Mouse (Mus musculus): ENCODE measurements at regions not wholly inside any gene's neighbourhood (a gene's known extent, or its start where the extent isn't known, plus 50 kb on each side); places are given as distances from the start of the nearest gene placed in this dataset.

DNA sequence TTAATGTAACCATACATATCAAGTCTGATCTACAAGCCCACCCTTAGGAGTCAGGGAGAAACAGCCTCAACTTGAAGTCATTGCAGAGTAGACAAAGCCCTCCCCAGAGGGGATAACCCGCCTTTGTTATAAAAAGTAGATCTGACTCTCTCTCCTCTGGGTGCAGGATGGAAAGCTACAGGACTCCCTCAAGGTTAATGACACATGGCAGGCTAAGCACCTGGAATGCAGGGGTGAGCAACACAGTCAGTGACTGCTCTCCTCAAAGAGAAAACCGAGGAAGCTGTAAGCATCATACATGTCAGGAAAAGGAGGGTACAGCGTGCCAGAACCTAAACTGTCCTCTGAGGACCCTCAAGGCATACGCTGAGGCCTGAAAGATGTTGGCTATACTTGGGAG lies 177.1 kb downstream of the Mycn start:
- DNase-seq = no peak

GRCm38 (mm10) chr12:12756301-12756948 lies 185.3 kb downstream of the Mycn start:
- DNase-seq = no peak

- DNase-seq = no peak
Observed at GRCm38 (mm10) chr12:12753849-12754248, 187.9 kb downstream of the Mycn start.

DNA sequence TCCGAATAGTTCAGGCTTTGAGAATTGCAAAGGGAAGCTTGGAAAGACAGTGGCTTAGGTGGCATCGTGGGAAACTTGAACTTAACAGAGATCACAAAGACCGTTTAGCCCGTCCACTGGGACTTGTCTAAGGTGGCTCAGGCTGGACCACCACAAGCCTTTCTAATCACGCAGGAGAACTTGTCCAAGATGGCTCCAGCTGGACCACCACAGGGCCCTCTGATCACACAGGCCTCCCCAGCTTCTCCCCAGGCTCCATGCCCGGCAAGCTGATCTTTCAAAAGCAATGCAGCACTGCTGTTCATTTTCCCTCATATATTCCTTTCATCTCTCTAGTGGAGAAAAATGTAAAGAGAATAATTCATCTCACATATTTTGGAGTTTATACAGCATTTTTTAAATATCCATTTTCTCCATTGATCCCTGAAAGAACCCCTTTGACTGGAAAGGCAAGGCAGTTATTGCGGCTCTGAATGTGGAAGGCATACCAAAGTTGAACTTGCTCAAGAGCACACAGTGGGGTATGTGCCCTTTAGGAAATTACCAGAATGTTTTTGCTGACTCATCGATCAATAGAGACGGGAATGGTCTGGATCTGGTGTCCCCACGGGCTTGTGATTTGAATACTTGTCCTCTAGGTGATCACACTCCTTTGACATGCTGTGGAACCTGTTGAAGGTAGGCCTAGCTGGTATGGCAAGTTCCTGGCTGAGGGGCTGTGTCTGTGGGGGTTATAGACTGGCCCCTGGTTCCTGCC lies 189.9 kb downstream of the Mycn start:
- DNase-seq = no peak

- no peak for DNase-seq
Observed at GRCm38 (mm10) chr12:12749690-12750089, 192.0 kb downstream of the Mycn start.

GRCm38 (mm10) chr12:12746852-12747454 lies 194.8 kb downstream of the Mycn start:
- no peak for DNase-seq

- DNase-seq = no peak
Observed at GRCm38 (mm10) chr12:12744492-12744891, 197.2 kb downstream of the Mycn start.

DNA sequence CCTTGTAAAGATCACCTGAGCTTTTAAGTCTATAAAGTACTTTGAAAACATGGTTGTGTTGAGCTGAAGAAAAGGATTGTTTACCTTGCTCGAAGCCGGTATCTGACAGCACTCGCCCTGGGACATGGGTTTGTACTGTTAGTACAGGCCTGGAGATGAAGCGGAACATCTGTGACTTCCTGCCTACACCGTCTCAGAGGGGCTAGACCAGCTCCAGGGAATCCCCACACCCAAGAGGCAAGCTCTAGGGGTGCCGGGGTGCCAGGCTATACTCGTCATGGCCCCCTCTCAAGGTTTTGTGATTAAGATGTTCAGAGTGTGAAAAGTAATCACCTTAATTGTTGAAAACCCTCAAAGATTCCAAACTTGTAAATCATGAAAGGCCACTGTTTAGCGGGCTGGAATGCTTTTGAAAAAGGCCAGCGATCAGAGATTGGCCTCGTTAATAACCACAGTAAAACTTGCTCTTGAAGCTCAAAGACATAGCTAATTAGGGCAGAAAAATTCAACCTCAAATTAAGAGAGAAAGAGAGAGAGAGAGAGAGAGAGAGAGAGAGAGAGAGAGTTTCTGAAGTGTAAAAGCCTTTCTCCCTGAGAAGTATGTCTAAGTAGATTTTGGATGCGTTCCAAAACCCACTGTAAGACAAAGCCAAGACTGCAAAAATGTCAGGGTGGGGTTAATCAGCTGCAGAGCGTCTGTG lies 202.9 kb downstream of the Mycn start:
- no peak for DNase-seq

GRCm38 (mm10) chr12:12725797-12726196 lies 215.9 kb downstream of the Mycn start:
- DNase-seq = no peak

DNA sequence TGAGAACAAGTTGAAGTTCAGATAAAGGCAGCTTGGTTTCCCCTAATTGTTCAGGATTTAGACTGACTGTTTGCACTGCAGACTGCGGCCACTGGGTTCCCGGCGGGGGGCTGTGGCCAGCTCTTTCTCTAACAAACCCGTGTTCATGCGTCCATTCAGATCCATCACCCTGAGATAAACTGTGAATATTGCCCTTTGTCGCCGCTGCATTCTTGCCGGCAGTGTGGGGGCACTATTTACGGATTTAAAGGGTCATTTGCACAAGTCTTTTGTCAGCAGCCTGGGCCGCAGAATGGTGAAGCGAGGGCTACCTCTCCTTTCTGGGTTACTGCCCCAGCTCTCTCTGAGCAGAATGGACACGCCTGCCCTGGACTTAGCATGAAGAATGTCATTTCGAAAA lies 216.6 kb downstream of the Mycn start:
- no peak for DNase-seq

- DNase-seq = no peak
Observed at GRCm38 (mm10) chr12:12723724-12724487, 217.8 kb downstream of the Mycn start.

- no peak for DNase-seq
Observed at GRCm38 (mm10) chr12:12722982-12723661, 218.6 kb downstream of the Mycn start.

DNA sequence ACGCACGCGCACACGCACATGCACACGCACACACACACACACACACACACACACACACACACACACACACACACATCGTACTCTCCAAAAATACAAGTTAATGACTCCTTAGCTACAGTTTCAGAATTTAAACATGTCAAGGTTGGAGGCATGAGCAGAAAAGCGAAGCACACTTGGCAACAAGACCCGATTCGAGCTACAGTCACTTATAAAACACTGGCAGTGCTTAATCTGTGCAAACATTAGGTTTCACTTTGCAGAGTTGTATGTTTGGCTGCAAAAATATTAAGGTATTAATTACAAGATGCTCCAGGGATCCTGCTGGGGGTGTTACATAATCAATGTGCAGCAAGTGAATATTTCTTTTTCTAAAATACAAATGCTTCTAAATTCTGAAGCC lies 225.0 kb downstream of the Mycn start:
- no peak for DNase-seq

DNA sequence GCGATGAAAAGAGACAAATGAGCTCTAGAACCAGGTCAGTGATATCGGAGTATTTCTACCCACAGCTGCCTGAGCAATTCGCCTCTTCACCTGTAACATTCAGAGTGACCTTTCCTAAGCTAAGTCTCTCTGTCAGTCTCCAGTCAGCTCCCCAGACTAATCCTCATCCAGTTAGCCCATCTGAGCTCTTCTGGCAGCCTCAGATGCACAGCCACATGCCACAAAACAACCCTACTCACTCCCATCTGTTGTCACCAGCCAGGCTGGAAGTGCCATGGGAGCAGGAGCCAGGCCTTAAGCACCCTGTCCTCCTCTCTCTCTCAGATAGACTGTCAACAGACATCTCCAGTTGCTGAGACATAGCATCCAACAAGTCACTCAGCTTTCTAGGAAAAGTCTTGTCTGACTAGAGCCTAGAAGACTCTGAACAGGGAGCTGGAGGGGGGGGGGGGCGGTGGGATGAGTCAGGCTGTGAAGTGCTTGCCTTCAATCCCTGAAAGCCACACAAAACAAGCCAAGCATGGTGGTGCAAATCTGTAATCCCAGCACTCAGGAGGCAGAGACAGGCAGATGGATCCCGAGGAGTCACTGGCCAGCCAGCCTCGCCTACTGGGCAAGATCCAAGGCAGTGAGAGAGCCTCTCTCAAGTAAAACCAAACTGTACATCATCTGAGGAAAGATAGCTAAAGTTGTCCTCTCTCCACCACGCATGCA lies 225.6 kb downstream of the Mycn start:
- DNase-seq = no peak

DNA sequence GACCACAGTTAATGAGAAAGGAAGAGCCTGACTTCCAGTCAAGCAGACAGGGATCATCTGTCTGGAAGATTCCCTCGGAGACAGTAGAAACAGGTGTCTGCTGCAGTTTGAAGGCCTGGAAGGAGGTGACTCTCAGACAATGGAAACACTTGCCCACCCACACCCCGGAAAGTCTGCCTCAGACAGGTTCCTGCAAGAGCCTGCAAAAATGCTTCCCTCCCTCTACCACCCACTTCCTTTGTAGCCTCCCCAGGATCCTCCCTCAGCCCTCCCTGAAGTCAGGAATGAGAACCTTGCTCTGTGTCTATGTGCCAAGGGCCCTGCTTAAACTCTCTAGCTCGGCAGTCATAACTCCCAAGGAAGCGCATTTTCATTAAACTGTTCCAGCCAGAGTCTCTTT lies 226.2 kb downstream of the Mycn start:
- DNase-seq = no peak

DNA sequence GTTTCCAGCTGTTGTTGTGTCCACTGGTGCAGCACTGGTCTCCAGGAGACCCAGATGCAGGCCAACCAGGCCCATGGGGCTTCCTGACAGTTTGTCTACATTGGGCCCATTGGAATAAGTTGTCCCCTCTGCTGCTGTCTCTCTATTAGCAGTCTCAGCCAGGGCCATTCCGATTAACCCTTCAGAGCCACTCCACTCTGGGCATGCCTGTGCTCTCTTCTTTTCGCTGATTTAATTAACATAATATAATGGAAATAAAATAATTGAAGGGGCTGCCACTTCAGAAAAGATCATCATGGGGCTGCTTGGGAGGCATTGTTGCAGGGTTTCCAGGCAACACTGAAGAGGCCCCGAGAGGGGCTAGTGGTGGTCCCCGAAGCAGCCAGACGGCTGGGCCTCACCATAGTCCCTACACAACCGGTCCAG lies 231.5 kb downstream of the Mycn start:
- no peak for DNase-seq

DNA sequence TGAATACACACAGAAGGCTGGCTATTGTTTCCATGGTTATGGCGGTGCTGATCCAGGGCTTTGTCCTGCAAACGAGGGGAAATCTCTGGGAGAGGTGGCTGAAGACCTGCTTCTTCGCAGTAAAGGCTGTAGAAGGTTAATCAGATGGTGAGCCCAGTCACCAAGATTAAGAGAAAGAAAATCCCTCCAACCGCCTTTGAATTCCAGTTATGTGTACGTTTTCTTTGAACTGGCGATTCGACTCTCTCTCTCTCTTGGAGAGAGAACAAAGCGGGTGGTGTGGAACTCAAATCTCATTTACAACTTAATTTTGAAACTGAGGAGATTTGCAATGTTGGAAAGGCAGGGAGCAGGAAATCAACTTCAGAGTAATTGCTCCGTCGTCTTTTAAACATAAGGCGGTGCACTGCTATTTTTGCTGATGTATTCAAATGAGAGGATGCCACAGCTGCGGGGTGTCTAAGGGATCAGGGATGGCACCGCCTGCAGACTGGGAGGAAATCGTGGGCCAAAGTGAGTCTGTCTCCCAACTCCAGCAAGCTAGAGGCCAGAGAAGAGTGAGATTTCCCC lies 232.7 kb downstream of the Mycn start:
- no peak for DNase-seq

DNA sequence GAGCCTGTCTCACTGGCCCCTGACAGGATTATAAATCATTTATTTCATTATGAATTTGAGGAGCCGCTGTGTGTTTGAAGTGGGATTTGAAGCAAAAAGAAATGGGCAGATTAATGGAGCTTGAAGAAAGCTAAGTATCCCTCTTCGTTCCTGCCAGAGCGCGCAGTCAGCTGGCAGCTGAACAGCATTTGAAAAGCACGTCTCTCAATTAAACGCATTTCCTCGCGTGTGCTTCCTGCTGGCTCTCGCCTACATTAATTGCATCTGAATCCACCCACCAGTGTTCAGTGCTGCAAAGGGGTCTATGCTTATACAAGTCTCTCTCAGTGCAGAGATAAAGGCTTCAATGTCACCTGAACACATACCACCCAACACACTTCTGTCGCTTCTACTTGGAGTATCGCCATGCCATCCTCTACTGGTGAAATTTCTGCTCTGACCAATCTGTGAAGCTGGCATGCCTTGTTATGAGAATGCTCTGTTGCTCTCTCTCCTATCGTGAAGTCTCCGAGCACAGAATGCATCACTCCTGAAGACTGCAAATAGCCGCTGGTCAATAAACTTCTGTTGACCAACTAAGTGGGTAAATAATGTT lies 235.3 kb downstream of the Mycn start:
- no peak for DNase-seq

- DNase-seq = no peak
Observed at GRCm38 (mm10) chr12:12701735-12702134, 240.0 kb downstream of the Mycn start.

- no peak for DNase-seq
Observed at GRCm38 (mm10) chr12:12701060-12701667, 240.6 kb downstream of the Mycn start.
